Mouse (Mus musculus) c-Kit-positive CD71-negative TER-119-negative erythroid progenitor cells, embryonic 14.5 days (primary cell): ENCODE data around the gene Tmem231.
A peak's percentile ranks its signal among the peaks of the same experiment; 100 is the strongest.

Experiments used
- DNase-seq: peaks from one replicate; pipeline ENCODE4 v3.0.0-alpha.2; 2013; ENCODE audit warnings: low read depth

Gene Tmem231

GRCm38 (mm10) chr8:111905500-111906121, 28.1 kb downstream of the Tmem231 start:
- DNase-seq, result no peak

- DNase-seq, result no peak
Measured at GRCm38 (mm10) chr8:111902080-111902479, 31.6 kb downstream of the Tmem231 start.

DNA sequence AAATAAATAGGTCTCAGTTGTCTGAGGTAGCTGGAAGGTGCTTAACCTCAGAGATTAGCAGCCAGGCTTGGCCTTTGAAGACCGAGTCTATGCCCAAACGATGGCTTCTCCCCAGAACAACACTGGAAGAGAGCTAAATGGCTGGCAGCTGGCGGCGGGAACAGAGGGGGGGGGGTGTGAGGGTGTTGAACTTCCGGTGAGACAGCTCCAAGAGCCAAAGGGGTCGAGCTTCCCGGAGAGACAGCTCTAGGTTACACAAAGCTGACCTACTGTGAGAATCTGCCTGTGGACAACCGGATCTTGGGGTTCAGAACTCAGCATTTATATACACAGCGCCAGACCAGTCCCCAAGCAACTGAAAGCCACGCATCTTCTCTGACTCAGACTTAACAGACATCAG, 35.1 kb downstream of the Tmem231 start:
- no peak for DNase-seq

- no peak for DNase-seq
Measured at GRCm38 (mm10) chr8:111894955-111895354, 38.7 kb downstream of the Tmem231 start.

DNA sequence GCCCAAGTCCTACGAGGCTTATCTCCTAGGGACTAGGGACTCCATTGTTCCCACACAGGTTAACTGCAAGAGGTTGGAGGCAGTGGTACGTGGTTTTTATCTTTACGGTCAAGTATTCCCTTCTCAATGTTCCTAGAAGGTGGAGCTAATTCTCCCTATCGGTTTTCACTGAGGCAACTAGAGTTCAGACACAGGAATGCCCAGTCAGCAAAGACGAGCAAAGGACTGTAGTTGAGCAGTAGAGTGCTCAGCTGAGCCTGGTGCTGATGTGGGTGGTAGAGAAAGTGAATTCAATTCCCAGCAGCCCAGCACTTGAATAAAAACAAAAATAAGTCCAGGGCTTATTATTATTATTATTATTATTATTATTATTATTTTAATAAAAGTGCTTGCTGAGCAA, 41.1 kb downstream of the Tmem231 start:
- no peak for DNase-seq

- DNase-seq, result no peak
Measured at GRCm38 (mm10) chr8:111891983-111892382, 41.7 kb downstream of the Tmem231 start.

- DNase-seq, result no peak
Measured at GRCm38 (mm10) chr8:111890911-111891303, 42.8 kb downstream of the Tmem231 start.

DNA sequence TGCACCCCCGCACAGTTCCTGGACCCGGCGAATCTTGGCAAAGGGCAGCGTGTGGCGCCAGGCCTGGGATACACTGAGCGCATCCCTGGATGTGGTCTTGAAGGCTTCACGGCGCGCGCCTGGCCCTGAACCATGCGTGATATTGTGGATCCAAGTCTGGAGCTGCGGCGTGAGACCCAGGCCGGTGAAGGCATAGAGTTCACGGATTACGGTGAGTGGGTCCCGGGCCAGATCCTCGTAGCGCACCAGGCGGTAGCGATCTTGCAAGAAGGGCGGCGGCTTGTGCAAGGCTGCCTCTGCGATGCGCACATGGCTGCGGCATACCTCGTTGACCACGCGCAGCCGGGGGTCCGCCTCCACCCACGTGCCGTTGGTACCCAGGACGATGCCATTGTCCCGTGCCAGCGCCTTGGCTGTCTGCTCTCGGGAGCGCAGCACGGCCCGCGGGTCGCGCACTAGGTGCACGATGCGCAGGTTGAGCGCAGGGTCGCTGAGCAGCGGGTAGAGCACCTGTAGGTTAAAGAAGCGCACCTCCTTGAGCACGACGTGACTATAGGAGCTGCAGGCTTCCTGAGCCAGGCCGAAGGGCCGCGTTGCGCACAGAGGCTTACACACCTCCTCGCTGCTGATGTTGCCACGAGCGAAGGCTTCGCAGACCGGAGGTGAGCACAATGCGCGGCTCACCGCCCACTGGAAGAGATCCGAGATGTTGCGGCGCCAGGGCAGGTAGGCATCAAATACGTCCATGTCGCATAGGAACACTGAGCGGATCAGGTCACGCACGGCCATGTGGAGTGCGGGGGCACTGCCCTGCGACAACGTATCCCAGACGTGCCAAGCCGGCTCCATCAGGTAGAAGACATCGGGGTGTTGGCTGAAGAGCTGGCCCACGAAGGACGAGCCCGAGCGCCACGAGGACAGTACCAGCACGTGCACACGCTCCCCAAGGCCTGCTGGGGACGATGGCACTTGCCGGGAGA, 43.5 kb downstream of the Tmem231 start:
- DNase-seq, result no peak

DNA sequence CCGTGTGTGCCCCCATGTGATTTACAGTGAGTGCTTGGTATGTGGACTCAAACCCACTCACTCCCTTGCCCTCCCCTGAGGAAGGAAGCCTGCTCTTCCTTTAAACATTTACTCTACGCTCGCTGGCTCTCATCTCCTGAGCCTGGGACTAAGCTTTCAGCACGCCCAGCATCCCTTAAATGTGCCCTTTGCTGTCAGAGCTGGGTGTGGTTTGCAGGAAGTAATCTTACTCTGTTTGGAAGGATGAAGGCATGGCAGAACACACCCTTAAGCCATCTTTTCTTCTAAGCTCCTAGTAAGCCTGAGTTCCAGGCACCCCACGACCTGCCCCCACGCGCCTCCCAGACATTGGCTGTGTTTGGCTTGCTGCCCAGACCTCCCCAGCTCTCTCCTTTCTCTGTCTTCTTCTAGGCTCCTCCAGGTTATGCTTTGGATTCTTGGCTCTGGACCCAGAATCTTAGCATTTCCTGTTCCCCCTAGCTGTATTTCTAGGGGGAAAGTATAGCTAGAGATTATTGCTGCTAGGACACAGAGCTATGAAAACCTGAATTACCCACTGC, 45.5 kb downstream of the Tmem231 start:
- DNase-seq, result no peak

- no peak for DNase-seq
Measured at GRCm38 (mm10) chr8:111887479-111887878, 46.2 kb downstream of the Tmem231 start.

GRCm38 (mm10) chr8:111883615-111884014, 50.1 kb downstream of the Tmem231 start:
- DNase-seq, result no peak

DNA sequence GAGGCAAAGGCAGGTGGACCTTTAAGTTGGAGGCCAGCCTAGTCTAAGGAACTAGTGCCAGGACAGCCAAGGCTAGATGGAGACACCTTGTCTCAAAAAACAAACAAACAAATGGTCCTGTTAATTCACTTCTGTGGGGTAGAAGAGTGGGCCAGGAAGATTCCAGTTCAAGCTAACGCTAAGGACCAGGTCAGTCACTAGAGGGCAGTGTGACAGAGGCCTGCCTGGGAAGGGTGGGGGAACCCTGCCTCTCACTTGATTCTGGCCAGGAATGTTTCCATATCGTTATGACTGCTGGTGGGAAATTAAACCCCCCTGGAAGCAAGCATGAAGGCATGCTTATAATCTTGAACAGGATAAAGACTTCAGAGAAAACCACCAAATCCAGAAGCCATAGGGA, 52.1 kb downstream of the Tmem231 start:
- peak; percentile 19 for DNase-seq

- DNase-seq, result no peak
Measured at GRCm38 (mm10) chr8:111877711-111878110, 56.0 kb downstream of the Tmem231 start.

DNA sequence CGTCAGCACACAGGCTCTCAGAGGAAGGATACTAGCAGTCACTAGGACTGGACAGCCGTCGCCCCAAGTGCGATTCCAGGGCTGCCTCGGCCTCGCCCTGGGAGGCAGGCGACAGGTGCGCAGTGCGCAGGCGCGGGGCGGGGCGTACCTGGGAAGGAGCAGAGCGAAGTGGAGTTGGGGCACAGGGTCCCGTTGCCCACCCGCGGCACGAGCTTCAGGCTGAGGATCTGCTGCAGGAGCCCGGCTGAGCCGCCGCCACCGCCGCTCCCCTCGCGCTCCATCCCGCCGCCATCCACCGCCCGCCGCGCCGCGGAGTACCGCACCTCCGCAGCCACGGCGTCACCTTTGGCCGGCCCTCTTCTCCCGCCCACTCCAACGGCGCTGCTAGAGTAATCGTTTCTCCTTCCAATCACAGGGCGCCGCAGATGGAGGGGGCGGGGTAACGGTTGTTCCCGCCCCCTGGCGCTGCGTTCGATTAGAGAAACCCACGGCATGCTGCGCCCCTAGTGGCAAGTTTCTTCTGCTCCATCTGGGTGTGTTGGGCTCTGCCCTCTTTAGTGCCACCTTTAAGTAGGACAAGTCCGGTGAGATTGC, 57.2 kb downstream of the Tmem231 start, which contains the start of gene Tmem170:
Gene Tmem170 (minus strand): TSS at position 396 of the 594 bp plus-strand sequence.
- DNase-seq, result peak; percentile 99

DNA sequence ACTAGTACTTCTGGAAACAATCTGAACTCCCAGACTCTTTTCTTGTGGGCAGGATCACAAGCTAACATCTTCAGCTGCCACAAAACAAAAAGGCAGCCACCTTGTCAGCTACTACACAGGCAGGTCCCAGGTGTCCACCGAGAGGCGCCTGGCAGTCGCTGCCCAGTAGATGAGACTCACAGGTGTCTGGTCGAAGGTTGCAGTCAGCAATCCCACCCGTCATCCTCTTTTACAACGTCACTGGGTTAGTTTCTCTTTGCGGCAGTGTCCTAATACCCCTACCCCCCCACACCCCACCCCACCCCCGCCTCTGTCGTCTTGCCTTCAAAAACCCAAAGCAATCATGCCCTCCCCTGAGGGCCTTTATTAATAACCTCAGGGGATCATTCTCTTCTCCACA, 57.9 kb downstream of the Tmem231 start:
- no peak for DNase-seq

GRCm38 (mm10) chr8:111871278-111871677, 62.4 kb downstream of the Tmem231 start:
- DNase-seq, result no peak

GRCm38 (mm10) chr8:111870379-111870778, 63.3 kb downstream of the Tmem231 start:
- DNase-seq, result no peak

DNA sequence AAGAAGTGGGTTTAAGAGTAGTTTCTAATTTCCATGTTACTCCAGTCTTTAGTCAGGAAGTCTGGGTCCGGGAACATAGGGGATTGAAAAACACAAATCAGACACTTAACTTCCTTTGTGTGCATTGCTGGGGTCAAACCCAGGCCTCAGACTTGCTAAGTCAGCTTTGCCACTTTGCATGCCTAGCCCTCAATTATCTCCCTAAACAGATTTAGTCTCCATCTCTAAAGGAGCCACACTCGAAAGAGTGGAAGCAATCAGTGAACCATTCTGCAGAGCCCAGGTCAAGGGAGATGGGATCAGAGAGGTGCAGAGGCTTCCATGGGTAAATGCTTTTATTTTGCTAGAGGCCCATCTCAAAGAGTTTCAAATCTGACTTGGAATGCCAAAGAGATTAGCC, 65.0 kb downstream of the Tmem231 start:
- DNase-seq, result no peak

DNA sequence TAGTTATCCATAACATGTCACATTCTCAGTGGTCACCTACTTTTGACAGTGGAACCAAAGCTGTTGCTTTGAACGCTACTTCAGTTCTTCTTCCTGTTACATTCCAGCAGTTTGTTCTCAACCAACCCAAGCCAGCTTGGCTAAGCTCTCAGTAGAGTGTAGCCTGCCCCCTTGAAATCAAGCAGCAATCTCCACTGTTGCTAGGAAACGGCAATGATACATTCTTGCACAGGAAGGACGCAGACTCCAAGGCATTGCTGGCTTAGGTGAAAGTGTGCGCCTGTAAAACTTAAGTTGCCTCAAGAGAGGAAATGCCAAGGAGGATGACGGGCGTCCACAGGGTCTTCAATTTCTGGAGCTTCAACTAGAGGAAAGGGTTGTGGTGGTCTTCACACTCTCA, 67.8 kb downstream of the Tmem231 start:
- no peak for DNase-seq

- DNase-seq, result no peak
Measured at GRCm38 (mm10) chr8:111865130-111865852, 68.4 kb downstream of the Tmem231 start.

GRCm38 (mm10) chr8:111864648-111865047, 69.0 kb downstream of the Tmem231 start:
- no peak for DNase-seq

- DNase-seq, result no peak
Measured at GRCm38 (mm10) chr8:111863280-111863679, 70.4 kb downstream of the Tmem231 start.
